Mouse (Mus musculus): ENCODE results near the gene Dnttip2.

GRCm38 (mm10) chr3:122322226-122322625 lies 48.0 kb downstream of the Dnttip2 start:
- no peak for TF ChIP-seq CTCF (IDR thresholded peaks at IDR 0.05; ENCODE audit: low read depth)
- TF ChIP-seq EP300 (optimal IDR thresholded peaks at IDR 0.05), result no peak

Data from stomach, postnatal 0 days (tissue).